Mouse (Mus musculus): ENCODE measurements around the gene Poldip2. TPM values are rescaled to one million over a fixed set of nuclear protein-coding genes. Genes with fewer than 3 reads are reported as not detected.
A peak's percentile ranks its signal among the peaks of the same experiment; 100 is the strongest.

The Poldip2 gene
- polyA plus RNA-seq, 1 experiment from 2014 or later: 155 TPM

- H3K9me3 ChIP-seq (ENCODE audit: control insufficient read depth, low read length): no peaks in the 10 kb centered on the region
- 4% methylated on average over 6 of the region's 6 CpGs for WGBS
- no peak overlapping the region for H3K4me2 ChIP-seq (ENCODE audit: low read length)
- no peak overlapping the region for H3K27ac ChIP-seq (replicated peaks in 1 of 2; ENCODE audit: control insufficient read depth in 1 of 2, insufficient read depth in 1 of 2, low read depth in 2 of 2, low read length in 2 of 2)
- peaks cover 3 to 5% of the 10 kb centered on the region in 2 experiments; a peak in 2 of 4 replicates for H3K4me1 ChIP-seq (ENCODE audit: control insufficient read depth in 2 of 2, insufficient read depth in 2 of 2, low read length in 2 of 2)
- no peak overlapping the region for H3K4me3 ChIP-seq (ENCODE audit: control insufficient read depth in 1 of 2, insufficient read depth in 1 of 2, low read depth in 1 of 2, low read length in 2 of 2)
- H3K36me3 ChIP-seq (ENCODE audit: control insufficient read depth, insufficient read depth, low read length): no peaks in the 10 kb centered on the region
- peaks cover 83% of the 10 kb centered on the region for H3K27me3 ChIP-seq (ENCODE audit: control insufficient read depth, insufficient read depth, low read length)
- H3K9ac ChIP-seq (ENCODE audit: low read length): no peak overlapping the region
- no peak for ATAC-seq (ENCODE audit: insufficient number of reproducible peaks, insufficient read depth, low FRiP score, low read depth)
These were observed 16.1 kb upstream of the Poldip2 start for GRCm38 (mm10) chr11:78495904-78496303.

- Histone ChIP-seq H3K27me3 (ENCODE audit: control insufficient read depth, insufficient read depth, low read length) (peaks cover 80% of the 10 kb centered on the region), H3K36me3 (ENCODE audit: control insufficient read depth, insufficient read depth, low read length) (no peaks in the 10 kb centered on the region), H3K4me1 (ENCODE audit: control insufficient read depth in 2 of 2, insufficient read depth in 2 of 2, low read length in 2 of 2) (peaks cover 3 to 5% of the 10 kb centered on the region in 2 experiments; a peak in 2 of 4 replicates), H3K9me3 (ENCODE audit: control insufficient read depth, low read length) (no peaks in the 10 kb centered on the region), H3K4me2 (ENCODE audit: low read length) (peak overlapping the region; percentile 87), H3K27ac (replicated peaks in 1 of 2; ENCODE audit: control insufficient read depth in 1 of 2, insufficient read depth in 1 of 2, low read depth in 2 of 2, low read length in 2 of 2) (no peak overlapping the region), H3K9ac (ENCODE audit: low read length) (no peak overlapping the region), H3K4me3 (ENCODE audit: control insufficient read depth in 1 of 2, insufficient read depth in 1 of 2, low read depth in 1 of 2, low read length in 2 of 2) (peak overlapping the region; percentile 42 to 46)
- 1% methylated on average over 44 of the region's 44 CpGs for WGBS
- peak; percentile 18; the same call in 1 of the 2 replicates for ATAC-seq (ENCODE audit: insufficient number of reproducible peaks, insufficient read depth, low FRiP score, low read depth)
These were observed 14.9 kb upstream of the Poldip2 start for GRCm38 (mm10) chr11:78497071-78497541.

GRCm38 (mm10) chr11:78497544-78498522 is 14.2 kb upstream of the Poldip2 start, which contains the start of gene Sarm1:
Gene Sarm1 (minus strand): TSS chr11:78497754.
- no peak within 1 kb of the TSS for H3K9ac ChIP-seq (ENCODE audit: low read length)
- H3K4me2 ChIP-seq (ENCODE audit: low read length): peak within 1 kb of the TSS; percentile 87
- H3K4me3 ChIP-seq (ENCODE audit: control insufficient read depth in 1 of 2, insufficient read depth in 1 of 2, low read depth in 1 of 2, low read length in 2 of 2): peak within 1 kb of the TSS; percentile 42 to 46
- no peaks in the 10 kb centered on the region for H3K9me3 ChIP-seq (ENCODE audit: control insufficient read depth, low read length)
- H3K4me1 ChIP-seq (ENCODE audit: control insufficient read depth in 2 of 2, insufficient read depth in 2 of 2, low read length in 2 of 2): peaks cover 3 to 5% of the 10 kb centered on the region in 2 experiments; a peak in 2 of 4 replicates
- H3K27ac ChIP-seq (replicated peaks in 1 of 2; ENCODE audit: control insufficient read depth in 1 of 2, insufficient read depth in 1 of 2, low read depth in 2 of 2, low read length in 2 of 2): no peak within 1 kb of the TSS
- peak; percentile 81 for ATAC-seq (ENCODE audit: insufficient number of reproducible peaks, insufficient read depth, low FRiP score, low read depth)
- 5% methylated on average over 36 of the region's 36 CpGs for WGBS
- H3K27me3 ChIP-seq (ENCODE audit: control insufficient read depth, insufficient read depth, low read length): peaks cover 73% of the 10 kb centered on the region
- no peaks in the 10 kb centered on the region for H3K36me3 ChIP-seq (ENCODE audit: control insufficient read depth, insufficient read depth, low read length)

- Histone ChIP-seq H3K27me3 (ENCODE audit: control insufficient read depth, insufficient read depth, low read length) (peaks cover 70% of the 10 kb centered on the region), H3K27ac (replicated peaks in 1 of 2; ENCODE audit: control insufficient read depth in 1 of 2, insufficient read depth in 1 of 2, low read depth in 2 of 2, low read length in 2 of 2) (no peak within 1 kb of the TSS), H3K4me2 (ENCODE audit: low read length) (peak within 1 kb of the TSS; percentile 87), H3K4me1 (ENCODE audit: control insufficient read depth in 2 of 2, insufficient read depth in 2 of 2, low read length in 2 of 2) (peaks cover 3 to 5% of the 10 kb centered on the region in 2 experiments; a peak in 2 of 4 replicates), H3K36me3 (ENCODE audit: control insufficient read depth, insufficient read depth, low read length) (no peaks in the 10 kb centered on the region), H3K9ac (ENCODE audit: low read length) (no peak within 1 kb of the TSS), H3K9me3 (ENCODE audit: control insufficient read depth, low read length) (no peaks in the 10 kb centered on the region), H3K4me3 (ENCODE audit: control insufficient read depth in 1 of 2, insufficient read depth in 1 of 2, low read depth in 1 of 2, low read length in 2 of 2) (peak within 1 kb of the TSS; percentile 42 to 46)
- WGBS: 51% methylated on average over 7 of the region's 7 CpGs
- no peak for ATAC-seq (ENCODE audit: insufficient number of reproducible peaks, insufficient read depth, low FRiP score, low read depth)
These were observed 13.0 kb upstream of the Poldip2 start, which contains the start of gene Vtn for GRCm38 (mm10) chr11:78499004-78499403. Gene Vtn (plus strand): TSS chr11:78499091.

GRCm38 (mm10) chr11:78499543-78499942 is 12.4 kb upstream of the Poldip2 start:
- Histone ChIP-seq H3K4me3 (ENCODE audit: control insufficient read depth in 1 of 2, insufficient read depth in 1 of 2, low read depth in 1 of 2, low read length in 2 of 2) (no peak overlapping the region), H3K4me2 (ENCODE audit: low read length) (no peak overlapping the region), H3K36me3 (ENCODE audit: control insufficient read depth, insufficient read depth, low read length) (no peaks in the 10 kb centered on the region), H3K9me3 (ENCODE audit: control insufficient read depth, low read length) (no peaks in the 10 kb centered on the region), H3K4me1 (ENCODE audit: control insufficient read depth in 2 of 2, insufficient read depth in 2 of 2, low read length in 2 of 2) (peaks cover 3 to 5% of the 10 kb centered on the region in 2 experiments; a peak in 2 of 4 replicates), H3K27ac (replicated peaks in 1 of 2; ENCODE audit: control insufficient read depth in 1 of 2, insufficient read depth in 1 of 2, low read depth in 2 of 2, low read length in 2 of 2) (no peak overlapping the region), H3K27me3 (ENCODE audit: control insufficient read depth, insufficient read depth, low read length) (peaks cover 67% of the 10 kb centered on the region), H3K9ac (ENCODE audit: low read length) (no peak overlapping the region)
- WGBS: 52% methylated on average over 16 of the region's 16 CpGs
- ATAC-seq (ENCODE audit: insufficient number of reproducible peaks, insufficient read depth, low FRiP score, low read depth): no peak

GRCm38 (mm10) chr11:78500623-78501202 is 11.3 kb upstream of the Poldip2 start:
- peaks cover 55% of the 10 kb centered on the region for H3K27me3 ChIP-seq (ENCODE audit: control insufficient read depth, insufficient read depth, low read length)
- WGBS: 74% methylated on average over 9 of the region's 9 CpGs

GRCm38 (mm10) chr11:78501529-78501928 is 10.5 kb upstream of the Poldip2 start:
- peaks cover 12% of the 10 kb centered on the region; the same call in 1 of the 2 replicates for H3K36me3 ChIP-seq (ENCODE audit: control insufficient read depth, insufficient read depth, low read length)

More at GRCm38 (mm10) chr11:78500623-78501202, 11.3 kb upstream of the Poldip2 start:
- H3K9me3 ChIP-seq (ENCODE audit: control insufficient read depth, low read length): no peaks in the 10 kb centered on the region
- no peak overlapping the region for H3K4me2 ChIP-seq (ENCODE audit: low read length)
- H3K4me1 ChIP-seq (ENCODE audit: control insufficient read depth in 2 of 2, insufficient read depth in 2 of 2, low read length in 2 of 2): peaks cover 3 to 5% of the 10 kb centered on the region in 2 experiments; a peak in 2 of 4 replicates
- no peak overlapping the region for H3K9ac ChIP-seq (ENCODE audit: low read length)
- no peak overlapping the region for H3K27ac ChIP-seq (replicated peaks in 1 of 2; ENCODE audit: control insufficient read depth in 1 of 2, insufficient read depth in 1 of 2, low read depth in 2 of 2, low read length in 2 of 2)
- H3K36me3 ChIP-seq (ENCODE audit: control insufficient read depth, insufficient read depth, low read length): peaks cover 4% of the 10 kb centered on the region; the same call in 1 of the 2 replicates
- ATAC-seq (ENCODE audit: insufficient number of reproducible peaks, insufficient read depth, low FRiP score, low read depth): no peak
- no peak overlapping the region for H3K4me3 ChIP-seq (ENCODE audit: control insufficient read depth in 1 of 2, insufficient read depth in 1 of 2, low read depth in 1 of 2, low read length in 2 of 2)

More at GRCm38 (mm10) chr11:78501529-78501928, 10.5 kb upstream of the Poldip2 start:
- Histone ChIP-seq H3K27me3 (ENCODE audit: control insufficient read depth, insufficient read depth, low read length) (peaks cover 47% of the 10 kb centered on the region), H3K4me3 (ENCODE audit: control insufficient read depth in 1 of 2, insufficient read depth in 1 of 2, low read depth in 1 of 2, low read length in 2 of 2) (no peak overlapping the region), H3K27ac (replicated peaks in 1 of 2; ENCODE audit: control insufficient read depth in 1 of 2, insufficient read depth in 1 of 2, low read depth in 2 of 2, low read length in 2 of 2) (no peak overlapping the region), H3K9me3 (ENCODE audit: control insufficient read depth, low read length) (no peaks in the 10 kb centered on the region), H3K4me2 (ENCODE audit: low read length) (no peak overlapping the region), H3K9ac (ENCODE audit: low read length) (no peak overlapping the region), H3K4me1 (ENCODE audit: control insufficient read depth in 2 of 2, insufficient read depth in 2 of 2, low read length in 2 of 2) (peaks cover 3 to 5% of the 10 kb centered on the region in 2 experiments; a peak in 2 of 4 replicates)
- no peak for ATAC-seq (ENCODE audit: insufficient number of reproducible peaks, insufficient read depth, low FRiP score, low read depth)
- 75% methylated on average over 20 of the region's 20 CpGs for WGBS
